Mouse (Mus musculus) CH12.LX (cell line): Measurements from ENCODE around the gene Otogl. TPM values are rescaled to one million over a fixed set of nuclear protein-coding genes. Genes with fewer than 3 reads are reported as not detected.
"Not testable (repeated sequence)": the region's sequence is repeated elsewhere in the genome, so short reads cannot be mapped to it uniquely, and the experiment has no call there.

Experiments used
- DNase-seq: peaks from one replicate; pipeline ENCODE4 v3.0.0-alpha.2; 2013; ENCODE audit errors: extremely low read depth
- H3K27ac ChIP-seq: 2 replicates; pipeline ENCODE4 v1.5.1; 2012; ENCODE audit warnings: low read depth, mild to moderate bottlenecking, control low read depth, moderate library complexity; ENCODE audit not compliant: insufficient read depth
- H3K27me3 ChIP-seq: replicated peaks from 2 replicates; pipeline ENCODE3; 2012; ENCODE audit warnings: inconsistent platforms
- H3K36me3 ChIP-seq, 2 experiments: replicated peaks in 1 of 2; 2 replicates each; pipeline versions ENCODE3 to v1.6.1; 2012; ENCODE audit warnings: inconsistent platforms in 1 of 2, low read length in 1 of 2, mild to moderate bottlenecking in 1 of 2, mixed read lengths in 1 of 2, moderate library complexity in 1 of 2; ENCODE audit not compliant: control insufficient read depth in 1 of 2, insufficient read depth in 1 of 2
- H3K4me1 ChIP-seq, 2 experiments: 2 replicates each; pipeline ENCODE4 v1.6.1; 2012; ENCODE audit warnings: inconsistent platforms in 1 of 2, moderate library complexity in 1 of 2; ENCODE audit not compliant: insufficient read depth in 2 of 2, control insufficient read depth in 1 of 2
- H3K4me2 ChIP-seq: 2 replicates; pipeline ENCODE4 v1.6.1; 2012; ENCODE audit warnings: low read depth, mild to moderate bottlenecking, control low read depth; ENCODE audit not compliant: poor library complexity, insufficient read depth, severe bottlenecking
- H3K4me3 ChIP-seq, 3 experiments: fragments of 150-350 bp in 1 of 3; sonication (generic) in 1 of 3; replicated peaks in 1 of 3; 2 replicates each; pipeline versions ENCODE3 to v1.5.1; 2011 to 2012; ENCODE audit warnings: low read depth in 2 of 3, low read length in 2 of 3, mild to moderate bottlenecking in 2 of 3, moderate library complexity in 2 of 3, control low read depth in 1 of 3, improper control_type of control experiment in 1 of 3, inconsistent platforms in 1 of 3, mixed read lengths in 1 of 3; ENCODE audit not compliant: poor library complexity in 1 of 3
- H3K79me2 ChIP-seq: replicated peaks from 2 replicates; pipeline ENCODE4 v1.6.1; 2012; ENCODE audit warnings: mild to moderate bottlenecking, moderate library complexity; ENCODE audit not compliant: control insufficient read depth, poor library complexity, insufficient read depth, severe bottlenecking; ENCODE audit errors: extremely low read depth
- H3K9ac ChIP-seq: 2 replicates; pipeline ENCODE4 v1.6.1; 2012; ENCODE audit warnings: low read depth, mild to moderate bottlenecking, control low read depth, moderate library complexity; ENCODE audit not compliant: insufficient read depth
- H3K9me3 ChIP-seq: replicated peaks from 2 replicates; pipeline ENCODE3; 2012; ENCODE audit warnings: low read length, inconsistent platforms, mixed read lengths
- BHLHE40 ChIP-seq: IDR thresholded peaks from 2 replicates; pipeline ENCODE4 v1.6.1; 2011; ENCODE audit warnings: mild to moderate bottlenecking, low read depth, low read length, improper control_type of control experiment
- CTCF ChIP-seq, 2 experiments: IDR thresholded peaks in 1 of 2; conservative IDR thresholded peaks in 1 of 2; 2 replicates each; pipeline ENCODE4 v1.5.1; 2011 to 2012; ENCODE audit warnings: low read depth in 2 of 2, low read length in 2 of 2, improper control_type of control experiment in 1 of 2, inconsistent platforms in 1 of 2, mild to moderate bottlenecking in 1 of 2, moderate library complexity in 1 of 2
- MXI1 ChIP-seq: IDR thresholded peaks from 2 replicates; pipeline ENCODE4 v1.6.1; 2011; ENCODE audit warnings: mild to moderate bottlenecking, low read depth, low read length, improper control_type of control experiment
- RAD21 ChIP-seq: IDR thresholded peaks from 2 replicates; pipeline ENCODE4 v1.6.1; 2011; ENCODE audit warnings: low read depth, mild to moderate bottlenecking, low read length, improper control_type of control experiment, moderate library complexity
- SIN3A ChIP-seq: IDR thresholded peaks from 2 replicates; pipeline ENCODE4 v1.6.1; 2012; ENCODE audit warnings: low read length, improper control_type of control experiment, inconsistent platforms
- SMC3 ChIP-seq: IDR thresholded peaks from 2 replicates; pipeline ENCODE4 v1.6.1; 2011; ENCODE audit warnings: low read depth, low read length, improper control_type of control experiment
- UBTF ChIP-seq: IDR thresholded peaks from 2 replicates; pipeline ENCODE4 v1.6.1; 2012; ENCODE audit warnings: low read depth, mild to moderate bottlenecking, inconsistent platforms, low read length, improper control_type of control experiment, moderate library complexity
- dilution Hi-C: fragments of 300-500 bp; cut with MboI; formaldehyde crosslinking; loops from 2 replicates; pipeline ENCODE4 v1.14.3; 2020; ENCODE audit warnings: low sequenced_read_pairs; ENCODE audit not compliant: extremely low pct_unique_long_range_greater_than_20kb, extremely low pct_ligation_motif_present
- in situ Hi-C: fragments of 300-500 bp; cut with MboI; formaldehyde crosslinking; loops from 3 replicates; pipeline ENCODE4 v1.14.3; 2019; ENCODE audit warnings: low sequenced_read_pairs, low pct_ligation_motif_present, low pct_unique_long_range_greater_than_20kb, mixed read lengths
- polyA plus RNA-seq: library from polyadenylated mRNA; unstranded; fragments of >175 nt; gene quantifications from 2 replicates; pipeline ENCODE4 v1.2.1, GENCODE M21; 2012; ENCODE audit warnings: low read depth; ENCODE audit not compliant: insufficient read length
- total RNA-seq, 2 experiments: library from RNA; depleted of rRNA; stranded (reverse); fragments of 300-350 nt in 1 of 2; fragments of >200 nt in 1 of 2; gene quantifications; 2 replicates each; pipeline ENCODE4 v1.2.3; 2012 to 2014

The Otogl gene
- total and polyA plus RNA-seq, 3 experiments: 1.1 to 3.2 (median 2.1) TPM

DNA sequence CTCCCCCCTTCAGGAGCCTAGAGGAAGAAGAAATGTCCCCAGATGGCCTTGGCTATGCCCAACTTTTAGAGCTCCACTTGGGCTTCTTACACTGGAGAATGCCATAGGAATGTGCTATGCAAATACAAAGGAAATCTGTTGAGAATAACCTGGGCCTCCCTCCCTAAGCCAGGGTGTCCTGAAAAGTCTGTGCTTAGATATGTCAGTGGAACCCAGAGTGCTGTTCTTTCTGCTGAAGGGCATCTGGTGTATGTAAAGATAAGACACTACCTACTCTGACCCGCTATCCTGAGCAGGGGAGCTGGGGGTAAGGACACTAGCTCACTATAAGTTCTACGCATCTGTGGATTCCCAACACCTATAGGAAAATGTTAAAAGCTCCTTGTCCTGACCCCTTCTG is 106.7 kb downstream of the Otogl start:
- Histone ChIP-seq H3K9ac (no peak overlapping the region), H3K9me3 (no peaks in the 10 kb centered on the region), H3K4me2 (no peak overlapping the region), H3K4me1 (no peaks in the 10 kb centered on the region), H3K27ac (no peak overlapping the region), H3K36me3 (no peaks in the 10 kb centered on the region), H3K27me3 (no peaks in the 10 kb centered on the region), H3K4me3 (no peak overlapping the region), H3K79me2 (no peaks in the 10 kb centered on the region)
- dilution Hi-C loops: no loop called here
- no peak for TF ChIP-seq MXI1
- TF ChIP-seq BHLHE40: no peak
- in situ Hi-C loops: no loop called here
- no peak for DNase-seq

DNA sequence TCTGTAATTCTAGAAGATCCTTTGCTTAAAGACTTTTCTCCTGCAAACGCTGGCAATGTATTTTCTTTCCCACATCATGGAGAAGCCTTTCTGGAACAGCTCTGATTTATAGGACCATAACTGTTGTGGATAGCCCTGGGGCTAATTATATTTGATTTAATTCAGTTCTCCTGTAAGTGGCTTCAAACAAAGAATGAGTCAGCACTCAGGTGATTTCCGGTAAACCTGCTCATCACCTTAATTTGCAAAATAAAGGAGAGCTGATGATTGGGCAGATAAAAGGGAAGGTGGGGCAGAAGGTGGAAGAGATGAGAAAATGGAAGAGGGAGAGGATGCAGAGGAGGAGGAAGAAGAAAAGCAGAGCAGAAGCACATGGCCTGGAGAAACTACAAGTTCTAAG is 107.6 kb downstream of the Otogl start:
- H3K9ac ChIP-seq, H3K27me3 ChIP-seq, in situ Hi-C loops, dilution Hi-C loops, DNase-seq, H3K4me1 ChIP-seq, H3K4me3 ChIP-seq, H3K4me2 ChIP-seq, H3K27ac ChIP-seq, H3K79me2 ChIP-seq, H3K9me3 ChIP-seq, H3K36me3 ChIP-seq: not testable (repeated sequence)

DNA sequence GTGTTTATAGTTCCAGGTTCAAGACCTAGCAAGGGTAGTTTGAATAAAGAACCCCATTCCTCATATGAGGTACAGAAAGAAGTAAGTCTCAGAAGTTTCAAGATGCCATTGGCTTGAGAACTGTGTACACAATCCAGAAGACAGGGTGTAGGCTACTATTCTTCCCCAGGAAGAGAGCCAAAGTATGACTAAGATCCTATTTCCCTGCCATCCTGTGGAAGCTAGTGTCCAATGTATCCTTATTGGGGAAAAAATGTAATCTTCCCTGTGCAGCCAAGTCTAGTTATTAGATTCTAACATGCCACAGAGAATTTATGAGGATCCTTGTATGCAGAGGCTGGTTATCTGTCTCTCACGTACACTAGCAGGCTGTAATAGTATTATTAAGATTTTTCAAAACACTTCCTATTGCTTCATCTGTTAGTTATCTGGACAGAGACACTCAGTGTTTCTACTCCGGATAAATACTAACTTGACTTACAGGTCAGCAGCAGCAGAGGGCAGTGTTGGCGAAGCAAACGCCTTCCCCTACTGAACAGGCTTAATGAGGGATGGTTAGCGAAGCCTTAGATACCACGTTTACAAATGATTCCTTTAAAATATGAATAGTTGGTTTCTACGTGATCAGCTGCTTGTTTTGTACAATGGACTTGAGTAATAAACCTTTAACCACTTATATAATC is 112.1 kb downstream of the Otogl start:
- Histone ChIP-seq H3K4me2 (no peak overlapping the region; the same call in 1 of the 2 replicates), H3K9ac (no peak overlapping the region), H3K9me3 (no peaks in the 10 kb centered on the region), H3K27me3 (no peaks in the 10 kb centered on the region), H3K79me2 (no peaks in the 10 kb centered on the region), H3K36me3 (no peaks in the 10 kb centered on the region), H3K4me3 (no peak overlapping the region), H3K4me1 (no peaks in the 10 kb centered on the region), H3K27ac (no peak overlapping the region)
- peak; percentile 47 for DNase-seq
- peak; percentile 64 for TF ChIP-seq SMC3
- TF ChIP-seq SIN3A: no peak
- peak; percentile 75 for TF ChIP-seq RAD21
- no peak for TF ChIP-seq UBTF
- TF ChIP-seq CTCF (conservative IDR thresholded peaks at IDR 0.05 in 1 of 2, IDR thresholded peaks at IDR 0.05 in 1 of 2; ENCODE audit: low read depth in 2 of 2, low read length in 2 of 2): peak; percentile 41 to 72; a peak in 3 of 4 replicates
- dilution Hi-C loops: no loop called here
- in situ Hi-C loops: loop anchor here (5.0 kb wide), 1 partner anchor 127 kb away; no protein-coding TSS in a partner anchor
